Mouse (Mus musculus) lung, adult 2 months (tissue): ENCODE measurements at regions not wholly inside any gene's neighbourhood (a gene's known extent, or its start where the extent isn't known, plus 50 kb on each side); places are given as distances from the start of the nearest gene placed in this dataset.

Experiments used
- CTCF ChIP-seq: fragments of 200-500 bp; IDR thresholded peaks from 2 replicates; pipeline ENCODE4 v1.5.1; 2011; ENCODE audit warnings: mild to moderate bottlenecking, low read length, control low read depth; ENCODE audit not compliant: insufficient read depth
- POLR2A ChIP-seq: fragments of 200-500 bp; IDR thresholded peaks from 2 replicates; pipeline ENCODE4 v1.6.1; 2011; ENCODE audit warnings: low read depth, mild to moderate bottlenecking, control low read depth, low read length, borderline replicate concordance; ENCODE audit errors: extremely low read depth

- TF ChIP-seq CTCF = no peak
- TF ChIP-seq POLR2A = no peak
Measured at GRCm38 (mm10) chr9:61596410-61597108, 224.4 kb downstream of the Tle3 start.
